Mouse (Mus musculus) ES-E14 (cell line): Measurements from ENCODE around the gene Aff1. TPM values are rescaled to one million over a fixed set of nuclear protein-coding genes. Genes with fewer than 3 reads are reported as not detected.

ENCODE experiments used
- DNase-seq: peaks from one replicate; pipeline ENCODE4 v3.0.0-alpha.2; 2013; ENCODE audit warnings: low read depth, low spot score
- H3K27ac ChIP-seq: 2 replicates; pipeline ENCODE4 v1.5.1; 2012; ENCODE audit warnings: low read depth, mild to moderate bottlenecking, low read length, moderate library complexity, mixed read lengths; ENCODE audit not compliant: poor library complexity, insufficient read depth, severe bottlenecking
- H3K36me3 ChIP-seq: 2 replicates; pipeline ENCODE4 v1.6.1; 2012; ENCODE audit warnings: mild to moderate bottlenecking, low read length, moderate library complexity, mixed read lengths; ENCODE audit not compliant: control insufficient read depth, poor library complexity, insufficient read depth, severe bottlenecking
- H3K4me1 ChIP-seq, 2 experiments: fragments of 150-350 bp in 1 of 2; sonication (generic) in 1 of 2; 2 replicates each; pipeline ENCODE4 v1.6.1; 2012; ENCODE audit warnings: low read length in 2 of 2, mild to moderate bottlenecking in 1 of 2, mixed read lengths in 1 of 2; ENCODE audit not compliant: control insufficient read depth in 2 of 2, insufficient read depth in 2 of 2, poor library complexity in 1 of 2
- H3K4me3 ChIP-seq, 2 experiments: fragments of 150-350 bp in 1 of 2; sonication (generic) in 1 of 2; 2 replicates each; pipeline ENCODE4 v1.5.1; 2012; ENCODE audit warnings: low read length in 2 of 2, low read depth in 1 of 2, mild to moderate bottlenecking in 1 of 2, mixed read lengths in 1 of 2; ENCODE audit not compliant: insufficient read depth in 1 of 2, poor library complexity in 1 of 2, severe bottlenecking in 1 of 2
- H3K9ac ChIP-seq: 2 replicates; pipeline ENCODE4 v1.6.1; 2012; ENCODE audit warnings: low read depth, mild to moderate bottlenecking, low read length, mixed read lengths; ENCODE audit not compliant: poor library complexity, insufficient read depth, severe bottlenecking
- H3K9me3 ChIP-seq: fragments of 150-350 bp; sonication (generic); 2 replicates; pipeline ENCODE4 v1.6.1; 2012; ENCODE audit warnings: low read depth, mild to moderate bottlenecking, low read length; ENCODE audit not compliant: control insufficient read depth, insufficient read depth
- CHD2 ChIP-seq: IDR thresholded peaks from 2 replicates; pipeline ENCODE4 v1.6.1; 2014; ENCODE audit warnings: mild to moderate bottlenecking, low read depth, low read length, inconsistent platforms
- HCFC1 ChIP-seq: IDR thresholded peaks from 2 replicates; pipeline ENCODE4 v1.6.1; 2012; ENCODE audit warnings: low read length, inconsistent platforms, borderline replicate concordance; ENCODE audit not compliant: insufficient read depth
- MAFK ChIP-seq: IDR thresholded peaks from 2 replicates; pipeline ENCODE4 v1.6.1; 2014; ENCODE audit warnings: mild to moderate bottlenecking, low read depth, low read length, inconsistent platforms; ENCODE audit not compliant: insufficient read depth
- ZC3H11A ChIP-seq: IDR thresholded peaks from 2 replicates; pipeline ENCODE4 v1.6.1; 2012; ENCODE audit warnings: low read depth, mild to moderate bottlenecking, inconsistent platforms, low read length, borderline replicate concordance
- ZNF384 ChIP-seq: IDR thresholded peaks from 2 replicates; pipeline ENCODE4 v1.6.1; 2012; ENCODE audit warnings: low read depth, low read length, inconsistent platforms
- in situ Hi-C, 2 experiments: fragments of 600-800 bp; cut with MboI; formaldehyde crosslinking; loops; one replicate each; pipeline ENCODE4 v1.15.1; 2025; ENCODE audit warnings: low sequenced_read_pairs in 2 of 2, inconsistent platforms in 1 of 2; ENCODE audit not compliant: unreplicated experiment in 2 of 2
- total RNA-seq: library from RNA; depleted of rRNA; stranded (reverse); fragments of 300-350 nt; gene quantifications from 2 replicates; pipeline ENCODE4 v1.2.3, GENCODE M21; 2012

Gene Aff1
- total RNA-seq, 1 experiment = 26.0 TPM

DNA sequence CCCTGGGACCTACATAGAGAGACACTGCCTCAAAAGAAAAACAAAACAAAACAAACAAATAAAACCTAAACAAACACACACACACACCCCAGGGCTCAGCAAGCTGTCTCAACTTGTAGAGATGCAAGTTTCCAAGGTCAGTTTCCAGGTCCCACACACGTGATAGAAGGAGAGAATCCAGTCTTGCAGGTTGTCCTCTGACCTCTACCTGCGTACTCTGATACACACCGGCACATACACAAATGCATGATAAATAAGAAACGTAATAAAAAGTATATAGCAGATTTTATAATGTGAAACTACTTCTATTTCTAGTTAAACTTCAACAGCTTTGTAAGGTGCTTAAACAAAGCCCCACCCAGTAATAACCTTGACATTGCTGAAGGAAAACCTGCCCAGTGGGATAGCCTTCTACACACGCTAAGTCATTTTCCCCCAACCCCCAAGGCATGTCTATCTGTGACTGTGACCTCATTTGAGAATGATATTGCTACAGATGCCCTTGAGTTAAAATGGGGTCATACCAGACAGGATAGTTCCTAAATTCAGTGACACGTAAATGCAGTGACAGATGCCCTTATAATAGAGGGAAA is 15.8 kb upstream of the Aff1 start:
- Histone ChIP-seq H3K27ac (no peak overlapping the region), H3K9ac (no peak overlapping the region), H3K9me3 (no peaks in the 10 kb centered on the region), H3K4me3 (no peak overlapping the region), H3K4me1 (peaks cover 1 to 10% of the 10 kb centered on the region in 2 experiments; a peak in 3 of 4 replicates), H3K36me3 (no peaks in the 10 kb centered on the region)
- in situ Hi-C loops = no loop called here
- no peak for DNase-seq
- no peak for TF ChIP-seq ZC3H11A
- TF ChIP-seq MAFK = no peak
- no peak for TF ChIP-seq CHD2
- TF ChIP-seq ZNF384 = no peak
- TF ChIP-seq HCFC1 = no peak

DNA sequence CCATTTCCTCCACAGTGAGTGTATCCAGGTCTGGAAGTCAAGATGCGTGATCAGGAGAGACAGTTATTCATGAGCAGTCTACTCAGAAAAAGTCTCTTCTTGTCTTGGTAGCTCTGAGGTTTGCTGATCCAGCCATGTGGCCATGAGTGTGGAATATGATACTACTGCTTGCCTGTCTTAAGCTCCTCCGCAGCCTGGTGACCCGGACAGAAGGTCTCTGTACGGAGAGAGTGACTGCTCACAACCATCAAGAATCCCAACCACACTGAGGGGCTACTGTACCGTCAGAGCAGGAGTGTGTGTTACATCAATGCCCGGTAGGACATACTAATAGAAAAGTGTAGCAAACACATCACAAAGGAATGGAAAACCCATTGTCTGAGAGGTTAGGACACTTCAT is 14.3 kb upstream of the Aff1 start:
- H3K9ac ChIP-seq = no peak overlapping the region
- in situ Hi-C loops = no loop called here
- no peaks in the 10 kb centered on the region for H3K9me3 ChIP-seq
- H3K36me3 ChIP-seq = no peaks in the 10 kb centered on the region
- peaks cover 1 to 14% of the 10 kb centered on the region in 2 experiments; a peak in 3 of 4 replicates for H3K4me1 ChIP-seq
- TF ChIP-seq ZNF384 = no peak
- TF ChIP-seq MAFK = no peak
- TF ChIP-seq HCFC1 = no peak
- TF ChIP-seq CHD2 = no peak
- TF ChIP-seq ZC3H11A = no peak
- no peak for DNase-seq
- H3K27ac ChIP-seq = no peak overlapping the region
- H3K4me3 ChIP-seq = no peak overlapping the region

DNA sequence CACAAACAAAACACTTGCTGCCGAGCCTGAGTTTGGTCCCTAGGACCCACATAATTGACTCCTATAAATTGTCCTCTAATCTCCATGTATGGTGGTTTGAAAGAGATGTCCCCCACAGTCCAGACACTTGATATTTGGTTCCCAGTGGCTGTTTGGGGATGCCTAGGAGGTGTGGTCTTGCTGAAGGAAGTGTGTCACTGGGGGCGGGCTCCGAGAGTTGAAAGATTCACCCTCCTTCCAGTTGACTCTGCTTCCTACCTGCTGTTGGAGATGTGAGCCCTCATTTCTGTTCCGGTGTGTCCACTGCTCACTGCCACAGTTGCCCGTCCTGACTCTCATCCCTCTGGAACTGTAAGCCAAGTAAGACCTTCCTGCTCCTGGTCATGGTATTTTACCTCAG is 13.2 kb upstream of the Aff1 start:
- H3K36me3 ChIP-seq = no peaks in the 10 kb centered on the region
- in situ Hi-C loops = no loop called here
- no peak for DNase-seq
- peak overlapping the region; percentile 51 to 53 for H3K4me3 ChIP-seq
- no peak for TF ChIP-seq HCFC1
- TF ChIP-seq MAFK = no peak
- no peak for TF ChIP-seq CHD2
- no peak for TF ChIP-seq ZNF384
- TF ChIP-seq ZC3H11A = no peak
- peaks cover 1 to 11% of the 10 kb centered on the region in 2 experiments; a peak in 3 of 4 replicates for H3K4me1 ChIP-seq
- H3K27ac ChIP-seq = no peak overlapping the region
- H3K9me3 ChIP-seq = no peaks in the 10 kb centered on the region
- H3K9ac ChIP-seq = peak overlapping the region; percentile 55; the same call in 1 of the 2 replicates

DNA sequence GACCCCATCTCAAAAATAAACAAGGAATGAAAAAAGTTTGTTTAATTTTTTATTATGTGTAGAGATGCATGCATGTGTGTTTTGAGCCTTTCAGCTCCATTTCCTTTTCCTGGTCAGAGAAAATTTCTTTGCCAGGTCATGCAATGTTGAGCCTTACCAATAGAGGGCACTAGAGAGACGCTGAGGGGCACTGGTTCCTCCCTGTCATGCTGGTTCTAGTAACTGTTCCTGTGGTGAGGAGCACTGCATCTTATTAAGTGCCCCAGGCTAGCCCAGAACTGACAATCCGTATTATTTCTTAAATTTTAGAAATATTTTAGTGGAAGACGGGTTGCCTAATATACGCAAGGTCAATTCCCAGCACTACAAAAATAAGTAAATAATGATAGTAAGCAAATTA is 11.8 kb upstream of the Aff1 start:
- H3K36me3 ChIP-seq = no peaks in the 10 kb centered on the region
- H3K9ac ChIP-seq = no peak overlapping the region
- in situ Hi-C loops = loop anchor here in 1 of 2 experiments (10.0 kb wide), 1 partner anchor 144 kb away; no protein-coding TSS in a partner anchor
- DNase-seq = peak; percentile 75
- H3K4me1 ChIP-seq = peaks cover 1 to 8% of the 10 kb centered on the region in 2 experiments; a peak in 3 of 4 replicates
- no peak overlapping the region for H3K4me3 ChIP-seq
- H3K27ac ChIP-seq = no peak overlapping the region
- H3K9me3 ChIP-seq = no peaks in the 10 kb centered on the region
- no peak for TF ChIP-seq MAFK
- TF ChIP-seq HCFC1 = no peak
- TF ChIP-seq CHD2 = no peak
- peak; percentile 74 for TF ChIP-seq ZC3H11A
- TF ChIP-seq ZNF384 = no peak

DNA sequence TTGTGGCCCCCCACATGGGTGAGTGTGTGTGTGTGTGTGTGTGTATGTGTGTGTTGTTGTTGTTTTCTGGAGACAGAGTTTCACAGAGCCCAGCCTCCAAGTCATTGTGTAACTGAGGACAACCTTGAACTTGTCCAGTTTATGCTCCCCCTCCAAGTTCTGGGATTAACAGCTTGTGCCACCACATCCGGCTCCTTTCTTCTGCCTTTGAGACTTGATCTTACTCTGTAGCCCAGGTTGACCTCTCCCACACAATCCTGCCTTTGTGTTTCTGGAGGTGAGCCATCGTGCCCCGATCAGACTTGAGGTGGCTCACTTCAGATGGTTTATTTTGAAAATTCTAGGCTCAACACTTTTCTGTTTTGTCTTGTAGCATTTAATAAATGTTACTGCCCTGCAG is 10.3 kb upstream of the Aff1 start:
- no peaks in the 10 kb centered on the region for H3K9me3 ChIP-seq
- peaks cover 1 to 8% of the 10 kb centered on the region in 2 experiments; a peak in 3 of 4 replicates for H3K4me1 ChIP-seq
- no peaks in the 10 kb centered on the region for H3K36me3 ChIP-seq
- no peak for DNase-seq
- no peak overlapping the region for H3K4me3 ChIP-seq
- TF ChIP-seq ZC3H11A (no peak), ZNF384 (no peak), HCFC1 (no peak), MAFK (no peak), CHD2 (no peak)
- in situ Hi-C loops = loop anchor here in 1 of 2 experiments (10.0 kb wide), 1 partner anchor 143 kb away; no protein-coding TSS in a partner anchor
- H3K27ac ChIP-seq = no peak overlapping the region
- H3K9ac ChIP-seq = no peak overlapping the region
